Mouse (Mus musculus): ENCODE results near the gene Gm11554. TPM values are rescaled to one million over a fixed set of nuclear protein-coding genes. Genes with fewer than 3 reads are reported as not detected.

Gm11554 gene
- polyA plus RNA-seq, 1 experiment from 2014 or later, result not detected

GRCm38 (mm10) chr11:99768410-99768809 is 35.8 kb downstream of the Gm11554 start:
- Histone ChIP-seq H3K4me2 (no peak overlapping the region), H3K4me1 (no peaks in the 10 kb centered on the region), H3K9me3 (no peaks in the 10 kb centered on the region), H3K27ac (no peak overlapping the region), H3K4me3 (no peak overlapping the region), H3K36me3 (replicated peaks) (no peaks in the 10 kb centered on the region), H3K27me3 (replicated peaks) (no peaks in the 10 kb centered on the region), H3K9ac (no peak overlapping the region)
- 77% methylated on average over 2 of the region's 2 CpGs for WGBS
- no peak for ATAC-seq (replicated peaks)

- no peak overlapping the region for H3K4me3 ChIP-seq
- 91% methylated on average over 1 of the region's 1 CpGs for WGBS
- ATAC-seq (replicated peaks), result no peak
- H3K36me3 ChIP-seq (replicated peaks), result no peaks in the 10 kb centered on the region
- no peak overlapping the region for H3K27ac ChIP-seq
- no peaks in the 10 kb centered on the region for H3K4me1 ChIP-seq
- H3K27me3 ChIP-seq (replicated peaks), result no peaks in the 10 kb centered on the region
- H3K4me2 ChIP-seq, result no peak overlapping the region
- H3K9ac ChIP-seq, result no peak overlapping the region
- no peaks in the 10 kb centered on the region for H3K9me3 ChIP-seq
Observed at GRCm38 (mm10) chr11:99758877-99759276, 45.4 kb downstream of the Gm11554 start.

Other genes starting within 250 kb of the Gm11554 start
- gene Krtap3-2, start 247.6 kb downstream of the Gm11554 start, polyA plus RNA-seq (2015; fragmentation: Nextera tagmentation; extraction: Ambion mirVana), result not detected in 2 replicates
- not detected in 2 replicates for gene Gm11939, start 245.0 kb downstream of the Gm11554 start, polyA plus RNA-seq (2015; fragmentation: Nextera tagmentation; extraction: Ambion mirVana)
- gene Krtap3-1, start 237.8 kb downstream of the Gm11554 start, polyA plus RNA-seq (2015; fragmentation: Nextera tagmentation; extraction: Ambion mirVana), result not detected in 2 replicates
- not detected in 2 replicates for gene Krtap1-5, start 223.4 kb downstream of the Gm11554 start, polyA plus RNA-seq (2015; fragmentation: Nextera tagmentation; extraction: Ambion mirVana)
- not detected in 2 replicates for gene Krtap1-4, start 220.8 kb downstream of the Gm11554 start, polyA plus RNA-seq (2015; fragmentation: Nextera tagmentation; extraction: Ambion mirVana)
- not detected in 2 replicates for gene Krtap1-3, start 213.1 kb downstream of the Gm11554 start, polyA plus RNA-seq (2015; fragmentation: Nextera tagmentation; extraction: Ambion mirVana)
- gene Krtap9-3, start 206.3 kb downstream of the Gm11554 start, polyA plus RNA-seq (2015; fragmentation: Nextera tagmentation; extraction: Ambion mirVana), result not detected in 2 replicates
- not detected in 2 replicates for gene Gm11938, start 201.1 kb downstream of the Gm11554 start, polyA plus RNA-seq (2015; fragmentation: Nextera tagmentation; extraction: Ambion mirVana)
- gene Gm11937, start 194.3 kb downstream of the Gm11554 start, polyA plus RNA-seq (2015; fragmentation: Nextera tagmentation; extraction: Ambion mirVana), result not detected in 2 replicates
- gene Krtap2-4, start 189.6 kb downstream of the Gm11554 start, polyA plus RNA-seq (2015; fragmentation: Nextera tagmentation; extraction: Ambion mirVana), result not detected in 2 replicates
- gene Gm11562, start 184.0 kb downstream of the Gm11554 start, polyA plus RNA-seq (2015; fragmentation: Nextera tagmentation; extraction: Ambion mirVana), result not detected in 2 replicates
- gene Krtap4-1, start 176.2 kb downstream of the Gm11554 start, polyA plus RNA-seq (2015; fragmentation: Nextera tagmentation; extraction: Ambion mirVana), result not detected in 2 replicates
- not detected in 2 replicates for gene Krtap4-2, start 169.4 kb downstream of the Gm11554 start, polyA plus RNA-seq (2015; fragmentation: Nextera tagmentation; extraction: Ambion mirVana)
- gene Krtap4-7, start 160.4 kb downstream of the Gm11554 start, polyA plus RNA-seq (2015; fragmentation: Nextera tagmentation; extraction: Ambion mirVana), result not detected in 2 replicates
- gene Gm11555, start 154.2 kb downstream of the Gm11554 start, polyA plus RNA-seq (2015; fragmentation: Nextera tagmentation; extraction: Ambion mirVana), result not detected in 2 replicates
- gene Gm11563, start 145.5 kb downstream of the Gm11554 start, polyA plus RNA-seq (2015; fragmentation: Nextera tagmentation; extraction: Ambion mirVana), result not detected in 2 replicates
- gene Krtap4-6, start 138.5 kb downstream of the Gm11554 start, polyA plus RNA-seq (2015; fragmentation: Nextera tagmentation; extraction: Ambion mirVana), result not detected in 2 replicates
- not detected in 2 replicates for gene Gm14190, start 113.7 kb downstream of the Gm11554 start, polyA plus RNA-seq (2015; fragmentation: Nextera tagmentation; extraction: Ambion mirVana)
- not detected in 2 replicates for gene Gm14180, start 70.2 kb downstream of the Gm11554 start, polyA plus RNA-seq (2015; fragmentation: Nextera tagmentation; extraction: Ambion mirVana)
- gene Gm11595, start 31.5 kb downstream of the Gm11554 start, polyA plus RNA-seq (2015; fragmentation: Nextera tagmentation; extraction: Ambion mirVana), result not detected in 2 replicates
- gene Krtap4-8, start 23.7 kb downstream of the Gm11554 start, polyA plus RNA-seq (2015; fragmentation: Nextera tagmentation; extraction: Ambion mirVana), result not detected in 2 replicates
- not detected in 2 replicates for gene Krtap4-9, start 19.2 kb downstream of the Gm11554 start, polyA plus RNA-seq (2015; fragmentation: Nextera tagmentation; extraction: Ambion mirVana)
- gene Gm11596, start 11.0 kb downstream of the Gm11554 start, polyA plus RNA-seq (2015; fragmentation: Nextera tagmentation; extraction: Ambion mirVana), result not detected in 2 replicates
- gene Gm11569, start 5.5 kb downstream of the Gm11554 start, polyA plus RNA-seq (2015; fragmentation: Nextera tagmentation; extraction: Ambion mirVana), result not detected in 2 replicates
- not detected in 2 replicates for gene Krtap4-13, start 5.4 kb upstream of the Gm11554 start, polyA plus RNA-seq (2015; fragmentation: Nextera tagmentation; extraction: Ambion mirVana)
- gene Gm11564, start 11.2 kb upstream of the Gm11554 start, polyA plus RNA-seq (2015; fragmentation: Nextera tagmentation; extraction: Ambion mirVana), result not detected in 2 replicates
- gene 2300003K06Rik, start 33.6 kb upstream of the Gm11554 start, polyA plus RNA-seq (2015; fragmentation: Nextera tagmentation; extraction: Ambion mirVana), result not detected in 2 replicates
- not detected in 2 replicates for gene Krtap4-16, start 47.2 kb upstream of the Gm11554 start, polyA plus RNA-seq (2015; fragmentation: Nextera tagmentation; extraction: Ambion mirVana)
- gene Gm11568, start 53.5 kb upstream of the Gm11554 start, polyA plus RNA-seq (2015; fragmentation: Nextera tagmentation; extraction: Ambion mirVana), result not detected in 2 replicates
- gene Gm11559, start 60.0 kb upstream of the Gm11554 start, polyA plus RNA-seq (2015; fragmentation: Nextera tagmentation; extraction: Ambion mirVana), result not detected in 2 replicates
- not detected in 2 replicates for gene Krtap9-1, start 68.9 kb upstream of the Gm11554 start, polyA plus RNA-seq (2015; fragmentation: Nextera tagmentation; extraction: Ambion mirVana)
- not detected in 2 replicates for gene Gm11567, start 74.7 kb upstream of the Gm11554 start, polyA plus RNA-seq (2015; fragmentation: Nextera tagmentation; extraction: Ambion mirVana)
- not detected in 2 replicates for gene Krtap31-1, start 103.5 kb upstream of the Gm11554 start, polyA plus RNA-seq (2015; fragmentation: Nextera tagmentation; extraction: Ambion mirVana)
- gene Gm11565, start 110.3 kb upstream of the Gm11554 start, polyA plus RNA-seq (2015; fragmentation: Nextera tagmentation; extraction: Ambion mirVana), result not detected in 2 replicates
- gene Krtap31-2, start 131.8 kb upstream of the Gm11554 start, polyA plus RNA-seq (2015; fragmentation: Nextera tagmentation; extraction: Ambion mirVana), result not detected in 2 replicates
- gene Krtap9-5, start 144.0 kb upstream of the Gm11554 start, polyA plus RNA-seq (2015; fragmentation: Nextera tagmentation; extraction: Ambion mirVana), result not detected in 2 replicates
- not detected in 2 replicates for gene Krtap29-1, start 174.6 kb upstream of the Gm11554 start, polyA plus RNA-seq (2015; fragmentation: Nextera tagmentation; extraction: Ambion mirVana)
- gene Krtap16-1, start 182.2 kb upstream of the Gm11554 start, polyA plus RNA-seq (2015; fragmentation: Nextera tagmentation; extraction: Ambion mirVana), result not detected in 2 replicates
- 1.1 and 1.3 TPM in 2 replicates for gene Krtap17-1, start 189.5 kb upstream of the Gm11554 start, polyA plus RNA-seq (2015; fragmentation: Nextera tagmentation; extraction: Ambion mirVana)
- gene Krt33a, start 211.8 kb upstream of the Gm11554 start, polyA plus RNA-seq (2015; fragmentation: Nextera tagmentation; extraction: Ambion mirVana), result not detected in 2 replicates
- not detected in 2 replicates for gene Krt33b, start 225.4 kb upstream of the Gm11554 start, polyA plus RNA-seq (2015; fragmentation: Nextera tagmentation; extraction: Ambion mirVana)
- not detected in 2 replicates for gene Krt34, start 237.1 kb upstream of the Gm11554 start, polyA plus RNA-seq (2015; fragmentation: Nextera tagmentation; extraction: Ambion mirVana)
- gene Krt31, start 246.1 kb upstream of the Gm11554 start, polyA plus RNA-seq (2015; fragmentation: Nextera tagmentation; extraction: Ambion mirVana), result not detected in 2 replicates

All from midbrain, embryonic 15.5 days (tissue).